Mouse (Mus musculus): ENCODE results near the gene Rfx2.

GRCm38 (mm10) chr17:56727029-56727649 is 103.7 kb downstream of the Rfx2 start:
- TF ChIP-seq POLR2A (IDR thresholded peaks at IDR 0.05; ENCODE audit: control insufficient read depth, extremely low read depth, insufficient read depth, low read length, poor library complexity) (no peak), CTCF (IDR thresholded peaks at IDR 0.05; ENCODE audit: borderline replicate concordance, control insufficient read depth, extremely low read depth, insufficient read depth, low read length, poor library complexity) (no peak)
